Mouse (Mus musculus) olfactory bulb, adult 2 months (tissue): Measurements from ENCODE around the gene Carhsp1.

Experiments used
- CTCF ChIP-seq: fragments of 200-500 bp; IDR thresholded peaks from 2 replicates; pipeline ENCODE4 v1.5.1; 2012; ENCODE audit warnings: low read depth, mild to moderate bottlenecking, low read length, moderate library complexity; ENCODE audit not compliant: insufficient read depth
- POLR2A ChIP-seq: fragments of 200-500 bp; IDR thresholded peaks from 2 replicates; pipeline ENCODE4 v1.6.1; 2012; ENCODE audit warnings: mild to moderate bottlenecking, low read depth, low read length, moderate library complexity; ENCODE audit not compliant: insufficient read depth

DNA sequence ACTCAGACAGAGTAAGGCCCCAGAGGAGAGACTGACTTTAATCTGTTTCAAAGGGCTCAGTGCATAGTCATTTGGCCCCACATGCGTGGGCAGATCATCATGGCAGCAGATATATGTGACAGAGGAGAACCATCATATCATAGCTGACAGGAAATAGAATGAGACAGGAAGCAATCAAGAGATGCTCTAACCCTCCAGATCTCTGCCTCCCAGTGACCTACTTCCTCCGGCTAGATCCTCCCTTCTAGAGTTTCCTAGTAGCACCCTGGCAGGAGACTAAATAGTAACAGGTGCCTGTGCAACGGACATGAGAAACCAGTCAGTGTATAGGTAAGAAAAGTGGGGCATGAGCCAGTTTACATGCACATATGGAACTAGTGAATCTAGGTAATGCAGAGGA lies 61.6 kb downstream of the Carhsp1 start:
- no peak for TF ChIP-seq CTCF
- TF ChIP-seq POLR2A, result no peak
